Mouse (Mus musculus): ENCODE data around the gene Fbln7.

- TF ChIP-seq CTCF (IDR thresholded peaks at IDR 0.05; ENCODE audit: low read depth, low read length) = no peak
- no peak for TF ChIP-seq POLR2A (IDR thresholded peaks at IDR 0.05; ENCODE audit: borderline replicate concordance, low read depth, low read length)
These were observed 20.3 kb upstream of the Fbln7 start for GRCm38 (mm10) chr2:128842437-128842836.

Data from bone marrow macrophage, adult 2 months (primary cell).